Mouse (Mus musculus) cerebellum, adult 2 months (tissue): ENCODE data around the gene Slc8a2.

Experiments
- CTCF ChIP-seq: fragments of 200-500 bp; IDR thresholded peaks from 2 replicates; pipeline ENCODE4 v1.5.1; 2011; ENCODE audit warnings: low read depth, mild to moderate bottlenecking, control low read depth, low read length, moderate library complexity, borderline replicate concordance; ENCODE audit not compliant: insufficient read depth
- POLR2A ChIP-seq: fragments of 200-500 bp; IDR thresholded peaks from 2 replicates; pipeline ENCODE4 v1.6.1; 2011; ENCODE audit warnings: low read length, control low read depth, borderline replicate concordance; ENCODE audit not compliant: insufficient read depth

DNA sequence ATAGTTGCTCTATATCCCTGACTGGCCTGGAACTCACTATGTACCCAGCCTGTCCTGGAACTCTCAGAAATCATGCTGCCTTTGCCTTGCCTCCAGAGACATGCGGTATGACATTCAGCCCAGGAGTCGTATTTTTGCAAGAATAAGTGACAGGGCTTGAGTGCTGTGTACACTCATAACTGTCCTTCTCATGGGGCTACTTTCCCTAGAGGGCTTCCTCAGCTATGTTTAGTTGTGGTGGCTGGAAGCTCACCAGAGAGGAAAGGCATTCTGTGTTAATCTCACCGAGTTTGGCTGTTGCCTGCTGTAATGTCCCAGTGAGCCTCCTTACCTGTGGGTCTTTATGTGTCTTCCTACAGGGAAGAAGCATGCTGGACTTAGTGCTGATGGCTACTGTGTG, 35.0 kb upstream of the Slc8a2 start:
- TF ChIP-seq CTCF = no peak
- TF ChIP-seq POLR2A = no peak
